Comparison of ENCODE assay signal across 22 mouse cellular contexts in the genomic region with DNA sequence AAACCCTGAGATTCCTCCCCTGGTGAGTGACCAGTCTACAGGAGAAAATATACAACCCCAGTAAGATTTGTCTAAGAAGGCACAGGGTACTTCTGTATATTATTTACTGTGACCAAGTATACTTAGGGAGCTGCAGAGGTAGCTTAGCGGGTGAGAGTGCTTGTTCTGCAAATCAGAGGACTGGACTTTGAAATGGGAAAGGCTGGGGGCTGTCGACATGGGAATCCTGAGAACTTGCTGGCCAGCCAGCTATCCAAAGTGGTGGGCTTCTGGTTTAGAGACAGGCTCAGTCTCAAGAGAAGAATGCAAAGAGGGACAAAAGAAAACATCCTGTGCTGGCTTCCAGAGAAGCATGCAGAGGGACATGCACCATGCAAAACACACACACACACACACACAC. TPM values are rescaled to one million over a fixed set of nuclear protein-coding genes. Genes with fewer than 3 reads are reported as not detected.
DNase-seq lines count a peak whose midpoint lies in the region; ATAC-seq lines count a peak whose summit lies in the region.
"Had no signal": no experiment of that assay in that cellular context is flagged by ENCODE, and none has a peak within 500 bp of the region (broad histone marks: within the 10 kb centered on the region; RNA-seq: fewer than 3 reads in every experiment).

No protein-coding gene starts in this region.

- DNase-seq in heart, adult 9 months (ENCODE audit: low spot score in 2 of 2) = no peak
- DNase-seq in kidney, adult 9 months = peak; percentile 48
- peak; percentile 32 to 39 for DNase-seq in kidney, postnatal 36 days
- peak; percentile 57 for DNase-seq in yolk sac, embryonic 10.5 days (ENCODE audit: low spot score)
- no peak for DNase-seq in embryo, embryonic 9.5 days (ENCODE audit: extremely low spot score)
- DNase-seq: adrenal gland, adult 2 months; adrenal gland, postnatal 10 days; adrenal gland, postnatal 25 days; cerebellum, adult 11 months; cerebellum, adult 18-20 months; cerebellum, adult 8-10 months; cerebellum, adult 9-11 months; cerebellum, postnatal 14 days; cerebellum, postnatal 36 days; embryo, embryonic 11 days had no signal

- peaks cover 15% of the 10 kb centered on the region; the same call in 1 of the 2 replicates for H3K27me3 ChIP-seq in heart, embryonic 12.5 days (replicated peaks)
- peaks cover 16% of the 10 kb centered on the region for H3K27me3 ChIP-seq in kidney, embryonic 16.5 days (ENCODE audit: insufficient read depth, low read length)
- peaks cover 6% of the 10 kb centered on the region for H3K27me3 ChIP-seq in kidney, embryonic 14.5 days (ENCODE audit: control insufficient read depth, insufficient read depth, low read length)
- H3K27me3 ChIP-seq: forebrain, embryonic 15.5 days had no signal

- H3K27ac ChIP-seq in heart, embryonic 12.5 days (ENCODE audit: poor library complexity, severe bottlenecking) = 0 out of 2 replicates have a peak overlapping the region, but pooled peaks have one; percentile 4
- no peak overlapping the region for H3K27ac ChIP-seq in kidney, embryonic 16.5 days (ENCODE audit: low read length)
- H3K27ac ChIP-seq in kidney, embryonic 14.5 days (ENCODE audit: low read depth, low read length) = no peak overlapping the region
- H3K27ac ChIP-seq: embryonic facial prominence, embryonic 10.5 days; embryonic facial prominence, embryonic 12.5 days; forebrain, embryonic 13.5 days; forebrain, embryonic 15.5 days had no signal

- ATAC-seq in heart, embryonic 12.5 days (ENCODE audit: insufficient number of reproducible peaks, low FRiP score) = no peak
- no peak for ATAC-seq in kidney, embryonic 16.5 days (ENCODE audit: low FRiP score, low TSS enrichment)
- ATAC-seq in kidney, embryonic 14.5 days (ENCODE audit: low FRiP score, low TSS enrichment) = no peak
- ATAC-seq: forebrain, embryonic 13.5 days; forebrain, embryonic 15.5 days had no signal

- no peak overlapping the region for H3K4me2 ChIP-seq in heart, embryonic 12.5 days
- no peak overlapping the region for H3K4me2 ChIP-seq in kidney, embryonic 16.5 days (replicated peaks; ENCODE audit: low read depth, low read length)
- no peak overlapping the region for H3K4me2 ChIP-seq in kidney, embryonic 14.5 days (replicated peaks; ENCODE audit: low read depth, low read length)
- H3K4me2 ChIP-seq: embryonic facial prominence, embryonic 12.5 days; forebrain, embryonic 13.5 days; forebrain, embryonic 15.5 days had no signal

- peaks cover 42% of the 10 kb centered on the region for H3K4me1 ChIP-seq in heart, embryonic 12.5 days (replicated peaks)
- H3K4me1 ChIP-seq in kidney, embryonic 16.5 days (ENCODE audit: insufficient read depth, low read length) = peaks cover 19% of the 10 kb centered on the region
- peaks cover 10% of the 10 kb centered on the region for H3K4me1 ChIP-seq in kidney, embryonic 14.5 days (ENCODE audit: control insufficient read depth, insufficient read depth, low read length)

- H3K9ac ChIP-seq in heart, embryonic 12.5 days = no peak overlapping the region
- H3K9ac ChIP-seq in kidney, embryonic 16.5 days (replicated peaks; ENCODE audit: low read length) = no peak overlapping the region
- no peak overlapping the region for H3K9ac ChIP-seq in kidney, embryonic 14.5 days (ENCODE audit: low read depth, low read length)
- H3K9ac ChIP-seq: embryonic facial prominence, embryonic 12.5 days; forebrain, embryonic 13.5 days; forebrain, embryonic 15.5 days had no signal

- no peaks in the 10 kb centered on the region for H3K36me3 ChIP-seq in heart, embryonic 12.5 days
- no peaks in the 10 kb centered on the region for H3K36me3 ChIP-seq in kidney, embryonic 16.5 days (ENCODE audit: insufficient read depth, low read length)
- no peaks in the 10 kb centered on the region for H3K36me3 ChIP-seq in kidney, embryonic 14.5 days (ENCODE audit: control insufficient read depth, insufficient read depth, low read length)
- H3K36me3 ChIP-seq: embryonic facial prominence, embryonic 10.5 days; embryonic facial prominence, embryonic 12.5 days; forebrain, embryonic 15.5 days had no signal

- WGBS in heart, embryonic 12.5 days = 36% methylated on average over 2 of the region's 2 CpGs
- WGBS in kidney, embryonic 16.5 days = 39% methylated on average over 2 of the region's 2 CpGs
- WGBS in kidney, embryonic 14.5 days = 47% methylated on average over 2 of the region's 2 CpGs

- H3K9me3 ChIP-seq in heart, embryonic 12.5 days (replicated peaks) = no peaks in the 10 kb centered on the region
- H3K9me3 ChIP-seq in kidney, embryonic 16.5 days (ENCODE audit: low read length) = no peaks in the 10 kb centered on the region
- H3K9me3 ChIP-seq in kidney, embryonic 14.5 days (ENCODE audit: control insufficient read depth, low read length) = no peaks in the 10 kb centered on the region
- H3K9me3 ChIP-seq: embryonic facial prominence, embryonic 10.5 days; embryonic facial prominence, embryonic 12.5 days; forebrain, embryonic 13.5 days; forebrain, embryonic 15.5 days had no signal

- H3K4me3 ChIP-seq in heart, embryonic 12.5 days = no peak overlapping the region
- H3K4me3 ChIP-seq in kidney, embryonic 16.5 days (ENCODE audit: low read length) = no peak overlapping the region
- no peak overlapping the region for H3K4me3 ChIP-seq in kidney, embryonic 14.5 days (ENCODE audit: low read length)
- H3K4me3 ChIP-seq: embryonic facial prominence, embryonic 10.5 days; embryonic facial prominence, embryonic 12.5 days; forebrain, embryonic 13.5 days; forebrain, embryonic 15.5 days had no signal

RNA-seq across cellular contexts. Expression of gene Sema4d, which starts 5.7 kb away (rescaled TPM):
- 17.3 and 17.4 TPM in 2 replicates for polyA plus RNA-seq in heart, embryonic 12.5 days (2016; fragmentation: Nextera tagmentation; extraction: Ambion mirVana)
- 28.8 and 29.0 TPM in 2 replicates for polyA plus RNA-seq in kidney, embryonic 16.5 days (2015; fragmentation: Nextera tagmentation; extraction: Ambion mirVana)
- 11.3 and 20.2 TPM in 2 replicates for polyA plus RNA-seq in kidney, embryonic 14.5 days (2014; fragmentation: Nextera tagmentation; extraction: Ambion mirVana)

RNA-seq across cellular contexts. Expression of gene Gadd45g, which starts 58.6 kb away (rescaled TPM):
- 58.9 and 64.4 TPM in 2 replicates for polyA plus RNA-seq in heart, embryonic 12.5 days (2016; fragmentation: Nextera tagmentation; extraction: Ambion mirVana)
- polyA plus RNA-seq in kidney, embryonic 16.5 days (2015; fragmentation: Nextera tagmentation; extraction: Ambion mirVana) = 45.8 and 48.5 TPM in 2 replicates
- polyA plus RNA-seq in kidney, embryonic 14.5 days (2014; fragmentation: Nextera tagmentation; extraction: Ambion mirVana) = 26.6 and 29.0 TPM in 2 replicates

Comparison
In these comparisons a context has a peak if more than half of its experiments do, and no peak if none do; other contexts are left out.
1. DNase-seq: peak in kidney, adult 9 months (single experiment), kidney, postnatal 36 days (2 of 2) and yolk sac, embryonic 10.5 days (single experiment); none in heart, adult 9 months (0 of 2) and embryo, embryonic 9.5 days (single experiment).